Mouse (Mus musculus) kidney, adult 8-10 months (tissue): ENCODE measurements around the gene Nup37.

Source experiments
- DNase-seq, 2 experiments: peaks; one replicate each; pipeline ENCODE4 v3.0.0; 2022

Nup37 gene

DNA sequence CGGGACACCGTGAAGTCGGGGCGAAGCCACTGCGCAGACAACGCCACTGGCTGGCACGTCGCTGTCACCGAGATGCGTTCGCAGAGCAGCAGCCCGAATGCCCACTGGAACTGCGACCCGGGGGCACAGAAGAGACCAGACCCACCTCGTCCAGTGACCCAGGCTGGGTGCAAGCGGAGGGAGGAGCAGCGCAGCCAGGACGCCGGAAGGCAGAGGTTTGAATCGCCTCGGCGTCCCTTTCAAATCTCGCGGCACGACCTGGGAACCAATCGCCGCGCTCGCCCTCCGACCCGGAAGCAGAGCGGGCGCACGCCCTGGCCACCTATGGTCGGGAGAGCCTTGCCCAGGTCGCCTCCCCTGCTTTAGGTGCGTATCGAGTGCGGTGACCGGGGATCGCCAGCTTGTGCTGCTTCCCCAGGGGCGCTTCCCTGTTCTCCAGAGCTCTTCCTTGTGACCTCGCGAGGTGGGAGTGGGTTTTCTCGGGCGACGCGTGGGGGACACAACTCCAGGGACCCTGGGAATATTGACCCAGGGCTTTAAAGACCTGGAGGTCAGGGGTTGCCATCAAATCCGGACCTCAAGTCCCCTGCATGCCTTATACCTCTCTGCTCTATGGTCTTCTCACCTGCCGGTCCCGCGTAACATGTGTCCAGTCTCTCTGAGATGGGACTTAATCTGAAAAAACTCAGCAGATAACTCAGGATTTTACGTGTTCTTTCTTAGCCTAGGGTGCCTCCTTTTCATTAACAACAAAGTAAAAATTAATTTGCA lies at the start of gene Nup37, which contains the start of gene Parpbp:
TSS of gene Nup37 (plus strand) at position 286 of the 771 bp plus-strand sequence.
TSS of gene Parpbp (minus strand) at position 235 of the 771 bp plus-strand sequence.
- DNase-seq: peak; percentile 79 to 87

DNA sequence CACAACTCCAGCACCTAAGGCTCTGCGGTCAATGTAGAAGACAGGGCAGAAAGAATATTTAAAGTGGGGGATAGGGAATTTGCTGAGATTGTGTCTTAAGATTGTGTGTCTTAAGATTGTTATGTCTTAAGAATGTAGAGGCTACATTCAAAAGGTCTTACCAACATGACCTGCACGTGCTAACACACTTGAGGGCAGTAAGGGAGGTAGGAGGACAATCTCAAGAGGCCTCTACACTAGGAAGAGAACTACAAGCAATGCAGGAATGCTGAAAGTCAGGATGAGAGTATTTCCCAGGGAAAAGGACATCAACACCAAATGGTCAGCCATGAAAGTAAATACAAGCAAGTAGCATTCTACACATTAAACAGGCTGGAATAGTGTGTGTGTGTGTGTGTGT lies 40.6 kb upstream of the Nup37 start:
- no peak for DNase-seq

DNA sequence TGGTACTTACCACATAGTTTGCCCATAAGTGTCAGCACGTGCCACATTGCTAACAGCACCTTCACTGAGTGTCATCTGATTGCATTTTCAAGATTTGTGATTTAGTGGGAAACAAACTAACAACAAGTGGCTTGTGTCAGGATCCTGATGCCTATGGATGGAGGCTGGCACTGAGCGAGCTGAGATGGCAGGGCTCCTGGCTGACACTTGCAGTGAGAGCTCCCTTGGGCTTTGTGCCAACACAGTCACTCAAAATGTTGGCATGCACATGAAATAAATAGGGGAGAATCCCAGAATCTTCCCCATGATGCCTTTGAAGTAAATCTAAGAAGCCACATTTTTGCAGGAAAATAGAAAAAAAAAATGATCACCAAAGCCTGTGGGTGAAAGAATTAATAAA lies 33.5 kb upstream of the Nup37 start:
- DNase-seq: no peak

DNA sequence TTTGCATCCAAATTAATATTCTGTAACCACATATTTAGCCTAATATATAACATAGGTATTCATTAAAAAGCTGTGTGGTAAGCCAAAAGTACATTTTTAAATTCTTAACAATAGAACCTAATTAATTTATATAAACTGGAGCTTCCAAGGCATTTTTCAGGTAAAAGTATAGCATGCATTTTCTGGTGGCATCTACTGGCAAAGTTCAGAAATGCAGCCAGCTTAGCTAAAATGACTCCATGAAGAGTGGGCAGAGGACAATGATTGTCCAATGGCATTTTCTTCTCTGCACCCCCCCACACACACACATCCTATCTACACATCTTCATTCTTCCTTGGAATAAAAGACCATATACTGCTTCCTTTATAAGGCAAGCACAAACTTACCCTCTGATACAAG lies 27.1 kb upstream of the Nup37 start:
- no peak for DNase-seq

DNA sequence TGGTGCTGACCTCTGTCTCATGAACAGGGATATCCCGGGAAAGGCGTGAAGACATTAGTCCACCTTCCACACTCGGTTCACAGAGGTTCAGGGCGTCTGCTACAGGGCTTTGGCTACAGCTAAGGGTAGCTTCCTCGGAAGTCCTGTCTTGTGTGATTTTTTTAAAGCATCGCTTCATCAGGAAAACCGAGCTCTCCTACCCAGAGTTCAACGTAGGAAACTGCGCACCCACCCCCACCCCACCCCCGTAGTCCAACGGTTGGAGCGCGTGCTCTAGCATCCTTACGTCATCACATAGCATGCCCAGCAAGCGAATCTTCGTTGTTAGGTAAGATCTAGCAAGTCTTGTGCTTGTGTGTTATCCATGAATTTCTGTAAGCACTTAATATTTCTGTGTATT lies 11.2 kb upstream of the Nup37 start:
- DNase-seq: no peak

DNA sequence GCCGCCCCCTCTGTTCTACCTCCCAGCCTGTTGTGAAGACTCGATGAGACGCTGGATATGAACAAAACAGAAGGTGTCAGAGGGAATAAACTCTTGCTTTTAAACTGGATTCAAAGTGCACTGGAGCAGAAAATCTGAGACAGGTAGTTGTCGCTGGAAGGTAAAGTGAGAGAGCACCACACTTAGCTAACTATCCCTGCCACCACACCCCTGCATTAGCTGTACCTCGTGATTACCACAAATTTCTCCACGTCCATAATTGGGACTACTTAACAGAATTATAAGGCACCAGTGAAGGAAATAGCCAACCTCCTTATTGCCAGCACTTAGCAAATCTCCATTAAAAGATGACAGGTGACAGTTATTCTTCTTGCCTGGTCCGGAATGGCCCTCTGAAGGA lies 605 bp upstream of the Nup37 start:
- no peak for DNase-seq

DNA sequence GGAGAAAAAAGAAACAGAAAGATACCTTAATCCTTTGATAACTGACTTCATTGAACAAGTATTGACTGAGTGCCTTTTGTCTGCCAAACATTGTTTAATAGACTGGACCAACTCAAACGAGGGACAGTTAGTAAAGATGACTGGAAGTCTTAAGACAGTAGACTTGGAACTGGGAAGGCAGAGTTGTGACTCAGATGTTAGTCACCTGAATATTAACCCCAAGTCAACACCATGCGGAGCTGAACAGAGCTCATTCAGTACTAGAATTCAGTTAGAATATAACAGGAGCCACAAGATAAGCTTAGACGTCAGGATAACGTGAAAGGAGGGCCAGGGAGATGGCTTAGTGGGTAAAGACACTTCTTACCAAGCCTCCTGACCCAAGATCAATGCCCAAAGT lies 3.6 kb downstream of the Nup37 start:
- no peak for DNase-seq

DNA sequence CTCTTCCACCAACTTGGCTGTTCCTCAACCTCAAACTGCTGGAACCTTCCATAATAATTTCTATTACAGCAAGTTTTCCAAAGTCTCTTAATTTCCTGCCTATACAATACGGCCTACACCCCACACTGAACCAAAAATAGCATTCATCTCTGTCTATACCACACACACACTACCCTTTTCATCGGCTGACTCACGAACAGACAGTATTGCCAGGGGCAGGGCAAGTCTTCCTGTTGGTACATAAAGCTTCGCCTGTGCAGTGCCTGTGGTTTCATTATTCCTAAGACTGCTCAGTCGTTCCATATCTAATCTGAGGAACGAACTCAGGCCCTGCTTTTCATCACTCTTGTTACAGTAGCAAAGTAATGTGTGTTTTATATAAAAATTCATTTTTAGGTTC lies 4.9 kb downstream of the Nup37 start:
- DNase-seq: no peak

DNA sequence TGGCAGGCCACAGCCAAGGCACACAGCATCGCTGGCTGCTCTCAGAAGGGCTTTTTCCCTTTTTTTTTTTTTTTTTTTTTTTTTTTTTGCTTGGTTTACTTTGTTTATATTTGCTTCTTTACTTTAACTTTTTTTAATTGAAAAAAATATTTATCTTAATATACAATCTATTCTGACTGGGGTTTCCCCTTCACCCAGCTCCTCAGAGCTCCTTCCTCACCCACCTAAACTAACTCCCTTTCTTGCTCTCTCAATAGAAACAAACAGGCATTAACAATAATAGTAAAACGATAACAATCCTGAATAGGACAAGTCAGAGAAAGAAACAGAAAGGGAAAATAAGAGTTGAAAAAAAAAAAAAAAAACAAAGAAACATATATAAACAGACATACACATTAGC lies 15.3 kb downstream of the Nup37 start:
- no peak for DNase-seq

DNA sequence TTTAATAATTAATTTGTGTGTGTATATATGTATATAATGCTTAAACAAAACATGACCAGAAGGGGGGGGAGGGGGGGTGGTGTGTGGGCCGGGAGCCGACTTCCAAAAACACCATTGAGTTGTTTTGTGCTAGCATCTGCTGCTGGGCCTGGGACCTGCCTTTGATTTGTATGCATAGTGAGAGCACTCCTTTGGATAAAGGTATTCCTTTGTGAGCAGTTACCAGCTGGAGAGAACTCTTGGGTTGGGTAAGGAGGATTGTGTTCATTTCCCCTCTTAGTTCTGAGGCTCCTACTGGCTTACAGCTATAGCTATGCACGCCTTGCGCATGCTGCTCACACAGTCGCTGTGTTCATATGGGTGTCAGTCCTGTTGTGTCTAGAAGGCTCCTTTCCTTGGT lies 15.9 kb downstream of the Nup37 start:
- DNase-seq: no peak

DNA sequence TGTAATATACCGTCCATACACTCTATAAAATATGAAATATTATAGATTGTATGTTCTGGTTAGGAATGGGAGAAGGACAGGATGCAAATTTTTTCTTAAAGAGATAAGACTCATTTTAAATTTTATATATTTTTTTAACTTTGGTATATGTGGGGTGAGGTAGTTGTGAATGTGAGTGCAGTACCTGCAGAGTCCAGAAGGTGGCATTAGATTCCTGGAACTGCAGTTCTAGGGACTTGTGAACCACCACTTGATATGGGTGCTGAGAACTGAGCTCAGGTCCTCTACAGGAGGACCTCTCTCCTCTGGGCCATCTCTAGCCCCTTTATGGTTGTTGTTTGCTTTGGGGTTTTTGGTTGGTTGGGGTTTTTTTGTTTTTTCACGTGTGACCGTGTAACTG lies 19.4 kb downstream of the Nup37 start:
- no peak for DNase-seq

DNA sequence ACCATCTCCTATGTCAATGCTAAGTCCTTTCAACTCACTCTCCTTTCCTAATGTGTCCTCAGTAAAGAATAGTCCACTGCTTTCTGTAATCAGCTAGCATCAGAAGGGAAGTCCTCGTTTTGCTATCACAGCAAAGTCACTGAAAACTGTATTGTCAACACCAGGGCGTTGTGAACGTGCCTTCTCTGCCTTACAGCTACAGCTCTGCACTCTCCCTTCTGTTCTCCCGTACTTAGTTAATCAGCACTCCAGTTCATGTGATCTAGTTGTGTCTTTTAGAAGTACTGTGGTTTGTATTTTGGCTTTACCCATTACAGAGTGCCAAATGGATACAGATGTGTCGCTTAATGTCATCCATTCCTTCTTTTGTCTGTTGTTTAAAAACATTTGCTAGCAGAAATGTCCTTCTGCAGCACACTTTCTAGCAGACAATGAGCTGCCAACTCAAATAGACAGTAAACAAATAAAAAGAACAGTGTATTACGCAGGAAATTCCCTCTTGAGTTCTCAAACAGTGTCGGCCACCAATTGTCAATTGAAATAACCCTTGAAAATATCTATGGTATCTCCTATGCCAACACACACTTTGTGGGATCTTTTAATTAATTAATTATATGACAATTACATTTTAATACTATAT lies 20.8 kb downstream of the Nup37 start:
- DNase-seq: no peak

DNA sequence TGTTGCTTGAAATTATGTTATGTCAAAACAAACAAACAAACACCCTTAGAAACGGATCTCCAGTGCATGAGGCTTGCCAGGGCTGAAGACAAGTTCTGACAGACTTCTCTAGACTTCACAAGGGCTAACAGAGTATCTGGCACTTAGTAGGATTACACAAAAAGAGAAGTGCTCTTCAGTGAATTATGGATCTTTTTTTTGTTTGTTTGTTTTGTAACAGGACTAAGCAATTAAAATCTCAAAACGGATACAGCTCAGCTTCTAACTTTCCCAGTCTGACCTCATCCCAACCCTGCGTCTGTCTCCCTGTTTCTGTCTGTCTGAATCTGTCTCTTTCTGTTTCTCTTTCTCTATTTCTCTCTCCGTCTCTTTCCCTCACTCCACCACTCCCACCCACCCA lies 53.7 kb downstream of the Nup37 start:
- peak in 1 of 2 experiments; percentile 7 for DNase-seq

DNA sequence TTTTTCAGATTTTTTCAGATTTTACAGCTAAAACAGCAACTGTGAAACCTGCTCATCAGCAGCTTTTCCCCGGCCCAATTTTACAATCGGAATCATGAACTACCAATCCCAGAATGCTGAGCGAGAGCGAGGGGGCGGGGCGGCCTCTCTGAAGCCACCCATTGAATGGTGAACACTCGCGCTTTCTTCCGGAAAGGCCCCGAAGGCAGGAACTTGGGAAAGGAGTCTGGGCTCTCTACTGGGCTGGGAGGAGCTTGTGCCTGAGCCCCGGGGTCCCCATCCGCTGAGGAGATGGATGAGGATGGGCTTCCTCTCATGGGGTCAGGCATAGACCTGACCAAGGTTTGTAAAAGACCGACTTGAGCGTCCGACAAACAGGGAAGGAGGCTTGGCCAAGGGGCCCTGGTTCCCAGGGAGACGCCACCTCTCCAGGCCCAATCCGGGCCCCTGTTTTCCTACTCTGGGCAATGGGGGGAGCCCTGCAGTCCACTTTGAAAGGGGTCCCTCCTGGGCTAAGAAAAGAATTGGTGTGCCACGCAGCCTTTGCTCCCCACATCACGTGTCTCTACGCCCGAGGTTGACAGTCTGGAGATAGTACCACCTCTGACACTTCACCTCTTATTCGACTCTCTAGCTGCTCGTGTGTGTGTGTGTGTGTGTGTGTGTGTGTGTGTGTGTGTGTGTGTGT lies 54.3 kb downstream of the Nup37 start, which contains the start of gene Washc3:
TSS of gene Washc3 (plus strand) at position 143 of the 688 bp plus-strand sequence.
- peak; percentile 89 to 94 for DNase-seq

DNA sequence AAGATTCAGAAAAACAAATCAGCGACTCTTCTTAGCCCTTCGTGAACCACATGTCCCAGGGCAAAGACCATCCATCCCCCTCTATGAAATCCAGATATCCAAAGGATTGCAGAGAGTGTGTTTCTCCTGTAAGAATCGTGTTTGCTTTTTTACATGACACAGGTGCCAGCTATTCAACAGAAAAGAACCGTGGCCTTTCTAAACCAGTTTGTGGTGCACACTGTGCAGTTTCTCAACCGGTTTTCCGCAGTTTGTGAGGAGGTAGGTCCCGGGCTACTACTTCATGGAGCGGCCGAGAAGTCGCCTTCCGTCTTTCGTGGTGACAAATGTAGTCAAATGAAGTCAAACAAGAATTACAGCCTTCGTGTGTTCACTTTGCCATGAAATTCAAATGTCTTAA lies 54.9 kb downstream of the Nup37 start:
- no peak for DNase-seq

DNA sequence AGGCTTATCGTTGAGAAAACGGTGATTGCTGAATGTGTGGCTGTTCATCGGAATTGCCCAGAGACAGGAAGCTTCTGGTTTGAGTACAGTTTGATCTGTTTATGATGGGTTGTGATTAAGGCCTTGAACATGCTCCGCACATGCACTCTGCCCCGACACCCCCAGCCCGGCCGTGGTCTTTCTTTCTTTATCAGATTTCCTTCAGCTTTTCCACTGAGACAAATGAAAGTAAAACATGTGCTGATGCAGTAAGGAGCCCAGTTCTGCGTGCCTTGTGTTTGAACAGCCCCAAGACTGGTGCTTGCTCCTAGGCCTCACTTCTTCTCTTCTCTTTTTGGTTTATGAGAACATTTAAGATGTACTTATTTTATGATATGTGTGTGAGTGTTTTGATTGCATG lies 55.8 kb downstream of the Nup37 start:
- DNase-seq: no peak

DNA sequence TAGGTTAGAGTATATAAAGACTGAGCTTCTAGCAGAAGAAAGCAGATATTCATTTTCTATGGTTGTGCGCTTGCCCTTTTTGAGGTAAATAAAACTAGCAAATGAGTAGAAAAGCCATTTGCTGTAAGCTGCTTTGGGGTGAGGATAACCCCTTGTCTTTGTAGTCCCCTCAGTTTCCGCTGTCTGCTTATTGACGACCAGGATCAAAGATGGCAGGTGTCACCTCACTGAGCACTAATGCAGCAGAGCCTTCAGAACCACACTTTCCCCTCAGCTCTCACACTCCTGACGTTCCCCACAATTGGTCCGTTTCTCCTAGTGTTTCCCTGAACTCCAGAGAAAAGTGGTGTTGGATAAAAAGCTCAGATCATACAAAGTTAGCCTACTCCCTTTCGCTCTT lies 56.4 kb downstream of the Nup37 start:
- no peak for DNase-seq

DNA sequence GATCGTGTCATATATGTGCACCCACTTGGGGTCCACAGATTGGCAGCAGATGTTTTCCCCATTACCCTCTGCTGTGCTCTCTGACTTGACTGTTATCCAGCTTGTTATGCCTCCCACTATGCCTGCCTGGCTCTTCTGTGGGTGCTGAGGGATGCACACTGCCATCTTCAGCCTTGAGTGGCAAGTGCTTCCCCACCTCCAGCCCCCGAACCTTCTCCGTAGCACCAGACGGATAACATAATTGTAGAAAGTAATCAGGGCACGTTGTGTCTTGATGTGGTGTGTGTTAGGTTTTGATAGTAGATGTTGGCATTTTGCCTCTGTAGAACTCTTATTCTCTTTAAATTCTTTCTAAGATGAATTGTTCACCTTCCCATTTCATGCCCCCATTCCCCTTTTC lies 65.9 kb downstream of the Nup37 start:
- DNase-seq: no peak

DNA sequence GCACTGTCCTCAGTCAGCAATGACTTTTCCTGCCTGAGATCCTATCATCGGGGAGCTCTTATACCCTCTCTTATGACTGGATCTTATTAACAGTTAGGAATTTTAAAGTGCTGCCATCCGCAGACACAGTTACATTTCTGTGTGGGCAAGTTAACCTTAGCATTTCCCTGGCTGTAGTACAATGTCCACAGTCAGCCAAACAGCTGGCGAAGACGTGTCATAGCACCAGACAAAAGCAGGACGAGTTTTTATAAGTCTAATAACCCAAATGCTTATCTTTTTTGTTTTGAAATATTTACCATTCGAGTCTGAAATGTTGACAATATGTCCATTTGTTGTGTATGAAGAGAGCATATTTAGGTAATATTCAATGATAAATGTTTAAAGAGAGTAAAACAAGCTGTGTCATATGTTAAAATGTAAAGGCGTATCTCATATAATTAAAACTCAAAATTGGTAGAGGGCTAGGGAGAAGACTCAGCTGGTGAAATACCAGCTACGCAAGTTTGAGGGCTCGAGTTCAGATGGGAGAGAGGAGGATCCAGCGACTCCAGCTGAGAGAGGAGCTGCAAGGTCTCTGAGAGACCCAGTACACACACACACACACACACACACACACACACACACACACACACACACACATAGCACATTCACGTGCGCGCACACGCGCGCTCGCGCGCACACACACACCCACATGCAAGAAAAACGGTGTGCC lies 68.2 kb downstream of the Nup37 start:
- no peak for DNase-seq

DNA sequence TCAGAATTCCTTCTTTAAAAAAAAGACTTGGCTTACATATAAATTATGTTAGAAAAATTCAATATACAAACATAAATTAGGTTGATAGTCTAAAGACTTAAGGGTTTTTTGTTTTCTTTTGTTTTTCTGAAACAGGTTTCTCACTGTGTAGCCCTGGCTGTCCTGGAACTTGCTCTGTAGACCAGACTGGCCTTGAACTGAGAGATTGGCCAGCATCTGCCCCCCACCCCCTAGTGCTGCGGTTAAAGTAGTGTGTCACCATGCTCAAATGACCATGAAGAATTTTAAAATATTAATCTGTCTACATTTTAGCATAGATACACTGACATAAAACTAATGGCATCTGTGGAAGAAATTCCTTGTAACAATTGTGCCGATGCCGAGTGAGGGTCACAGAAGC lies 71.4 kb downstream of the Nup37 start:
- no peak for DNase-seq

DNA sequence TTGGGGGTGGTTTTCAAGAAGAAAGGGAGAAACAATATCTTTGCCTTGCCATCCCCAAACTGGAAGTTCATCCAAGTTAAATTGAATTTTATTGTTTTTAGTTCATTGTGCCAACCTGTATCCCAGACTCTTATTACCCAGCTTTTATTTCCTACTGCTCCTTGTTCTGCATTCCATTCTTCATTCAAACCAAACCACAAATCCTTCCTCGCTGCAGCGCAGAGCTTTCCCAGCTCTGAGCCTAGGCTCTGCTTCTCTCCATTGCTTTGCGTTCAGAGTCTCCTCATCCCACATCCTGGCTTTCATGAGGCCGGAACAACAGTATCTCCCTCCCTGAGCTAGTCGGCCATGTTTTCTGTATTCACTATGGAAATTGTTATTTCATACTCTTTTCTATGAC lies 74.9 kb downstream of the Nup37 start:
- no peak for DNase-seq

DNA sequence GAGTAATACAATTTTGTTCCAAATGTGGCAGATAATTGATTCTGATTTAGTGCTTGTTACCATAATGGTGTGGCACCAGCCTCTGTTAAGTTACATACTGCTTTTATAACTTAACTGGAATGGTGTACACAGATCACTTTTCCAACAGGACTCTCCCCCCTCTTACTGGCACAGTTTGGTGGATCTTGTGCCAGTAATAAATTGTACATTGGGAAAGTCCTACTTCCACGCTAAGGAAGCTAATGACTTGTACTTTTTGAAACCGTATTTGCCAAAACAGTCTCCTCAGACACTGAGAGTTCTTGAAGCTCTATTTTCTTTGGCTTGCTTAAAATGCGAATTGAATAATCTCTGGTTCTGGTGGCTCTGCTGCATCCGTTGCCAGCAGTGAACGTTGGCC lies 78.6 kb downstream of the Nup37 start:
- no peak for DNase-seq

DNA sequence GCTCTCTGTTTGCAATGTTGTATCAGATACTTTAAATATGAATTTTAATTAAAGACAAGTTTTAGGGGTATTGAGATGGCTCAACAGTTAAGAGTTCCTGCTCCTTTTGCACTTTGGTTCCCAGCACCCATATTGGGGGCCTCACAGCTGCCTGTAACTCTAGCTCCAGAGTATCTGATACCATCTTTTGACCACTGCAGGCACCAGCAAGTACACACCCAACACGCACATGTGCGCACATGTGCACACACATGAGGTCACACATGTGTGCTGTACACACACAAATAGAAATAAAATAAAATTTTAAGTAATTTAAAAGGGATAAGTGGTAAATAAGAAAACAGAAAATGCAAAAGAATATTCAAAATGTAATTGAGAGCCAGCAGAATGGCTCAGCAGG lies 81.2 kb downstream of the Nup37 start:
- DNase-seq: no peak
